Mouse (Mus musculus) right cerebral cortex, adult 2 months (tissue): ENCODE results near the gene Samd13.

Experiments used
- DNase-seq, 2 experiments: peaks; one replicate each; pipeline ENCODE4 v3.0.0; 2021 to 2022; ENCODE audit warnings: low spot score in 2 of 2

The Samd13 gene

GRCm38 (mm10) chr3:146616533-146617283 lies 68.7 kb downstream of the Samd13 start:
- DNase-seq = no peak

- no peak for DNase-seq
These were observed 69.9 kb downstream of the Samd13 start, which contains the start of gene Dnase2b for GRCm38 (mm10) chr3:146615496-146615895. Gene Dnase2b, minus strand, starts transcription at chr3:146615596.

- no peak for DNase-seq
These were observed 73.6 kb downstream of the Samd13 start for GRCm38 (mm10) chr3:146611821-146612220.

GRCm38 (mm10) chr3:146611261-146611660 lies 74.1 kb downstream of the Samd13 start:
- DNase-seq = no peak

GRCm38 (mm10) chr3:146610322-146610721 lies 75.1 kb downstream of the Samd13 start:
- DNase-seq = peak; percentile 55 to 66

GRCm38 (mm10) chr3:146607368-146607767 lies 78.0 kb downstream of the Samd13 start:
- DNase-seq = peak; percentile 66 to 77

GRCm38 (mm10) chr3:146604647-146605046 lies 80.7 kb downstream of the Samd13 start:
- no peak for DNase-seq

- DNase-seq = no peak
These were observed 82.9 kb downstream of the Samd13 start for GRCm38 (mm10) chr3:146602531-146602930.

GRCm38 (mm10) chr3:146601205-146601604 lies 84.2 kb downstream of the Samd13 start:
- no peak for DNase-seq

- no peak for DNase-seq
These were observed 86.0 kb downstream of the Samd13 start for GRCm38 (mm10) chr3:146599198-146599900.

GRCm38 (mm10) chr3:146598411-146598810 lies 87.0 kb downstream of the Samd13 start:
- peak; percentile 44 to 59 for DNase-seq

GRCm38 (mm10) chr3:146596864-146597263 lies 88.5 kb downstream of the Samd13 start:
- DNase-seq = no peak

GRCm38 (mm10) chr3:146596387-146596786 lies 89.0 kb downstream of the Samd13 start:
- no peak for DNase-seq

- no peak for DNase-seq
These were observed 90.0 kb downstream of the Samd13 start for GRCm38 (mm10) chr3:146595440-146595839.
